In the genomic region with DNA sequence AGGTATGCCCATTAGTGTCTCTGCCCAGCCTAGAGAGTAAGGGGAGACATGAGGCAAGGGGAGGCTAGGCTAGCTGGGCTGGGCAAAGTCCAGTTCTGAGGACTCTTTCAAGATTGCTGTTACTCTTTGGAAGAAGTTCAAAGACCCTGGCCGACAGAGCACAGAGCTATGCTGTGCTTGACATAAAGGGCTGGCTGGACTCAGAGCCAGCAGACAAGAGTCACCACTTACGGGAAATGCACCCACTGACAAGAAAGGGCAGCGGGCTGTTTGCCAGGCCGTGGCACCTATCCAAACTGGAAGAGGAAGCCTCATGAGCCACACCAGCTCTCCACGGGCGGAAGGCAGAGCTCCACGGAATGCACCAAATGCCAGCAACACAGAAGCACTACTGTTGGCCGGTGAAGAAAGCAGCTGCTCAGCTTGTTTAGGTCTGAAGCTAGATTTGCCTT, we compare ENCODE assay signal across 10 mouse cellular contexts. TPM values are rescaled to one million over a fixed set of nuclear protein-coding genes. Genes with fewer than 3 reads are reported as not detected.
DNase-seq lines count a peak whose midpoint lies in the region; ATAC-seq and TF ChIP-seq lines count a peak whose summit lies in the region.
"Had no signal": no experiment of that assay in that cellular context is flagged by ENCODE, and none has a peak within 500 bp of the region (broad histone marks: within the 10 kb centered on the region; RNA-seq: fewer than 3 reads in every experiment).

No protein-coding gene starts in this region.

- H3K36me3 ChIP-seq in embryonic facial prominence, embryonic 14.5 days (ENCODE audit: control insufficient read depth, insufficient read depth, low read length), result no peaks in the 10 kb centered on the region
- no peaks in the 10 kb centered on the region for H3K36me3 ChIP-seq in embryonic facial prominence, embryonic 10.5 days (replicated peaks)
- H3K36me3 ChIP-seq in forebrain, embryonic 16.5 days (ENCODE audit: control insufficient read depth, insufficient read depth), result no peaks in the 10 kb centered on the region
- H3K36me3 ChIP-seq in midbrain, postnatal 0 days (ENCODE audit: insufficient read depth, low read length), result no peaks in the 10 kb centered on the region
- H3K36me3 ChIP-seq: embryonic facial prominence, embryonic 12.5 days had no signal

- H3K9ac ChIP-seq in embryonic facial prominence, embryonic 14.5 days (ENCODE audit: low read depth, low read length), result no peak overlapping the region
- H3K9ac ChIP-seq in forebrain, embryonic 16.5 days (replicated peaks; ENCODE audit: low read depth, low read length), result no peak overlapping the region
- H3K9ac ChIP-seq in midbrain, postnatal 0 days (replicated peaks; ENCODE audit: low read length, poor library complexity, severe bottlenecking), result no peak overlapping the region
- H3K9ac ChIP-seq: embryonic facial prominence, embryonic 12.5 days had no signal

- H3K9me3 ChIP-seq in embryonic facial prominence, embryonic 14.5 days (ENCODE audit: control insufficient read depth, low read length), result no peaks in the 10 kb centered on the region
- no peaks in the 10 kb centered on the region for H3K9me3 ChIP-seq in embryonic facial prominence, embryonic 10.5 days
- no peaks in the 10 kb centered on the region for H3K9me3 ChIP-seq in forebrain, embryonic 16.5 days (ENCODE audit: control insufficient read depth, low read length)
- no peaks in the 10 kb centered on the region for H3K9me3 ChIP-seq in midbrain, postnatal 0 days (ENCODE audit: low read length)
- H3K9me3 ChIP-seq: embryonic facial prominence, embryonic 12.5 days had no signal

- intact Hi-C loops in heart, postnatal 36 days (cut with DNase I), result no loop called here

- ATAC-seq in embryonic facial prominence, embryonic 14.5 days (ENCODE audit: low read depth), result peak; percentile 46; the same call in 1 of the 2 replicates
- peak; percentile 62 for ATAC-seq in forebrain, embryonic 16.5 days
- peak; percentile 72 for ATAC-seq in midbrain, postnatal 0 days (ENCODE audit: low FRiP score)

- WGBS in embryonic facial prominence, embryonic 14.5 days, result 70% methylated on average over 8 of the region's 8 CpGs
- WGBS in embryonic facial prominence, embryonic 10.5 days, result 86% methylated on average over 8 of the region's 8 CpGs
- WGBS in forebrain, embryonic 16.5 days, result 52% methylated on average over 8 of the region's 8 CpGs
- WGBS in midbrain, postnatal 0 days, result 60% methylated on average over 8 of the region's 8 CpGs

- no peak overlapping the region for H3K4me3 ChIP-seq in embryonic facial prominence, embryonic 14.5 days (ENCODE audit: low read depth, low read length)
- no peak overlapping the region for H3K4me3 ChIP-seq in embryonic facial prominence, embryonic 10.5 days
- no peak overlapping the region for H3K4me3 ChIP-seq in forebrain, embryonic 16.5 days (replicated peaks; ENCODE audit: low read length)
- H3K4me3 ChIP-seq in midbrain, postnatal 0 days (ENCODE audit: low read depth, low read length), result no peak overlapping the region
- H3K4me3 ChIP-seq: embryonic facial prominence, embryonic 12.5 days had no signal

- no peaks in the 10 kb centered on the region for H3K27me3 ChIP-seq in embryonic facial prominence, embryonic 14.5 days (replicated peaks; ENCODE audit: control insufficient read depth, insufficient read depth, low read length)
- H3K27me3 ChIP-seq in embryonic facial prominence, embryonic 10.5 days (replicated peaks; ENCODE audit: low read depth, poor library complexity, severe bottlenecking), result no peaks in the 10 kb centered on the region
- H3K27me3 ChIP-seq in forebrain, embryonic 16.5 days (replicated peaks; ENCODE audit: control insufficient read depth, insufficient read depth, low read length), result no peaks in the 10 kb centered on the region
- no peaks in the 10 kb centered on the region for H3K27me3 ChIP-seq in midbrain, postnatal 0 days (ENCODE audit: insufficient read depth, low read length)
- H3K27me3 ChIP-seq: embryonic facial prominence, embryonic 12.5 days had no signal

- no peak for TF ChIP-seq CTCF in midbrain, postnatal 0 days (IDR thresholded peaks at IDR 0.05)

- H3K27ac ChIP-seq in embryonic facial prominence, embryonic 14.5 days (replicated peaks; ENCODE audit: low read depth, low read length), result no peak overlapping the region
- no peak overlapping the region for H3K27ac ChIP-seq in embryonic facial prominence, embryonic 10.5 days (replicated peaks)
- H3K27ac ChIP-seq in forebrain, embryonic 16.5 days (ENCODE audit: low read length), result no peak overlapping the region
- H3K27ac ChIP-seq in midbrain, postnatal 0 days (ENCODE audit: low read depth, low read length), result no peak overlapping the region
- H3K27ac ChIP-seq: embryonic facial prominence, embryonic 12.5 days had no signal

- no peaks in the 10 kb centered on the region for H3K4me1 ChIP-seq in embryonic facial prominence, embryonic 14.5 days (ENCODE audit: control insufficient read depth, insufficient read depth, low read length)
- peaks cover 19% of the 10 kb centered on the region for H3K4me1 ChIP-seq in embryonic facial prominence, embryonic 10.5 days
- H3K4me1 ChIP-seq in forebrain, embryonic 16.5 days (replicated peaks; ENCODE audit: control insufficient read depth, insufficient read depth, low read length), result peaks cover 9% of the 10 kb centered on the region
- H3K4me1 ChIP-seq in midbrain, postnatal 0 days (ENCODE audit: insufficient read depth, low read length), result peaks cover 6% of the 10 kb centered on the region; the same call in 1 of the 2 replicates

- peak; percentile 64 for DNase-seq in embryonic facial prominence, embryonic 14.5 days (ENCODE audit: low spot score)
- DNase-seq in embryonic facial prominence, embryonic 10.5 days (ENCODE audit: low spot score), result no peak
- peak; percentile 93 for DNase-seq in adrenal gland, adult 2 months
- peak; percentile 74 to 80 for DNase-seq in heart, postnatal 36 days
- peak; percentile 63 for DNase-seq in left cerebral cortex, adult 11 months (ENCODE audit: low spot score)
- peak; percentile 91 for DNase-seq in midbrain, postnatal 0 days (ENCODE audit: low spot score)
- DNase-seq in thymus, postnatal 36 days, result peak; percentile 12 to 14

- no peak overlapping the region for H3K4me2 ChIP-seq in embryonic facial prominence, embryonic 14.5 days (ENCODE audit: low read depth, low read length)
- H3K4me2 ChIP-seq in forebrain, embryonic 16.5 days (ENCODE audit: low read length), result no peak overlapping the region
- H3K4me2 ChIP-seq in midbrain, postnatal 0 days (ENCODE audit: low read depth, low read length, poor library complexity, severe bottlenecking), result no peak overlapping the region
- H3K4me2 ChIP-seq: embryonic facial prominence, embryonic 12.5 days had no signal

RNA-seq across cellular contexts. Expression of gene Tvp23a, which starts 5.3 kb away (rescaled TPM):
- polyA plus RNA-seq in embryonic facial prominence, embryonic 14.5 days (2014; fragmentation: Nextera tagmentation; extraction: Ambion mirVana), result 13.2 and 14.7 TPM in 2 replicates
- polyA plus RNA-seq in embryonic facial prominence, embryonic 10.5 days (2016; fragmentation: Nextera tagmentation; extraction: Ambion mirVana), result 20.6 and 21.4 TPM in 2 replicates
- total RNA-seq in adrenal gland, adult 2 months (2021), result 1 to 10 TPM; 1.3 to 2.0 TPM
- polyA plus RNA-seq in adrenal gland, adult 2 months (2012; rRNA removed), result 1.2 and 1.5 TPM in 2 replicates
- 60.3 and 60.6 TPM in 2 replicates for polyA plus RNA-seq in forebrain, embryonic 16.5 days (2015; fragmentation: Nextera tagmentation; extraction: Ambion mirVana)
- total RNA-seq in heart, postnatal 36 days (2021), result under 1 TPM; 0.19 to 0.43 TPM
- 77.6 and 82.0 TPM in 2 replicates for total RNA-seq in midbrain, postnatal 0 days (2014; rRNA removed)
- 44.1 and 46.8 TPM in 2 replicates for polyA plus RNA-seq in midbrain, postnatal 0 days (2015; fragmentation: Nextera tagmentation; extraction: Ambion mirVana)

RNA-seq across cellular contexts. Expression of gene Ciita, which starts 27.4 kb away (rescaled TPM):
- polyA plus RNA-seq in embryonic facial prominence, embryonic 14.5 days (2014; fragmentation: Nextera tagmentation; extraction: Ambion mirVana), result 0.29 and 0.35 TPM in 2 replicates
- 0.06 and 0.26 TPM in 2 replicates for polyA plus RNA-seq in embryonic facial prominence, embryonic 10.5 days (2016; fragmentation: Nextera tagmentation; extraction: Ambion mirVana)
- total RNA-seq in adrenal gland, adult 2 months (2021), result 1 to 10 TPM; 1.4 to 2.0 TPM
- 2.3 and 2.9 TPM in 2 replicates for polyA plus RNA-seq in adrenal gland, adult 2 months (2012; rRNA removed)
- polyA plus RNA-seq in forebrain, embryonic 16.5 days (2015; fragmentation: Nextera tagmentation; extraction: Ambion mirVana), result 0.41 and 0.49 TPM in 2 replicates
- total RNA-seq in heart, postnatal 36 days (2021), result 1 to 10 TPM in 1 of 2 experiments, under 1 TPM in 1; 0.72 to 1.2 TPM
- total RNA-seq in midbrain, postnatal 0 days (2014; rRNA removed), result under 0.01 and 0.09 TPM in 2 replicates
- polyA plus RNA-seq in midbrain, postnatal 0 days (2015; fragmentation: Nextera tagmentation; extraction: Ambion mirVana), result 0.26 and 0.27 TPM in 2 replicates
- polyA plus RNA-seq: C2C12 had no signal

RNA-seq across cellular contexts. Expression of gene Nubp1, which starts 40.7 kb away (rescaled TPM):
- polyA plus RNA-seq in embryonic facial prominence, embryonic 14.5 days (2014; fragmentation: Nextera tagmentation; extraction: Ambion mirVana), result 49.0 and 52.6 TPM in 2 replicates
- polyA plus RNA-seq in embryonic facial prominence, embryonic 10.5 days (2016; fragmentation: Nextera tagmentation; extraction: Ambion mirVana), result 88.3 and 89.9 TPM in 2 replicates
- total RNA-seq in adrenal gland, adult 2 months (2021), result 10 to 100 TPM; 25.8 to 27.9 TPM
- 17.2 and 19.7 TPM in 2 replicates for polyA plus RNA-seq in adrenal gland, adult 2 months (2012; rRNA removed)
- polyA plus RNA-seq in forebrain, embryonic 16.5 days (2015; fragmentation: Nextera tagmentation; extraction: Ambion mirVana), result 47.7 and 48.9 TPM in 2 replicates
- 1 to 10 TPM; 8.9 to 9.0 TPM for total RNA-seq in heart, postnatal 36 days (2021)
- 33.0 and 37.8 TPM in 2 replicates for total RNA-seq in midbrain, postnatal 0 days (2014; rRNA removed)
- polyA plus RNA-seq in midbrain, postnatal 0 days (2015; fragmentation: Nextera tagmentation; extraction: Ambion mirVana), result 36.1 and 40.3 TPM in 2 replicates

RNA-seq across cellular contexts. Expression of gene Tekt5, which starts 57.2 kb away (rescaled TPM):
- 2.3 and 3.9 TPM in 2 replicates for polyA plus RNA-seq in embryonic facial prominence, embryonic 14.5 days (2014; fragmentation: Nextera tagmentation; extraction: Ambion mirVana)
- polyA plus RNA-seq in embryonic facial prominence, embryonic 10.5 days (2016; fragmentation: Nextera tagmentation; extraction: Ambion mirVana), result 0.07 TPM in 1 of 2 replicates, not detected in the other
- not detected for total RNA-seq in adrenal gland, adult 2 months (2021)
- polyA plus RNA-seq in adrenal gland, adult 2 months (2012; rRNA removed), result 0.09 TPM in 1 of 2 replicates, not detected in the other
- polyA plus RNA-seq in forebrain, embryonic 16.5 days (2015; fragmentation: Nextera tagmentation; extraction: Ambion mirVana), result 2.5 and 4.1 TPM in 2 replicates
- total RNA-seq in heart, postnatal 36 days (2021), result not detected
- total RNA-seq in midbrain, postnatal 0 days (2014; rRNA removed), result 9.4 and 11.2 TPM in 2 replicates
- polyA plus RNA-seq in midbrain, postnatal 0 days (2015; fragmentation: Nextera tagmentation; extraction: Ambion mirVana), result 29.3 and 33.7 TPM in 2 replicates
- polyA plus RNA-seq: C2C12; embryonic facial prominence, embryonic 12.5 days had no signal
